In the genomic region with DNA sequence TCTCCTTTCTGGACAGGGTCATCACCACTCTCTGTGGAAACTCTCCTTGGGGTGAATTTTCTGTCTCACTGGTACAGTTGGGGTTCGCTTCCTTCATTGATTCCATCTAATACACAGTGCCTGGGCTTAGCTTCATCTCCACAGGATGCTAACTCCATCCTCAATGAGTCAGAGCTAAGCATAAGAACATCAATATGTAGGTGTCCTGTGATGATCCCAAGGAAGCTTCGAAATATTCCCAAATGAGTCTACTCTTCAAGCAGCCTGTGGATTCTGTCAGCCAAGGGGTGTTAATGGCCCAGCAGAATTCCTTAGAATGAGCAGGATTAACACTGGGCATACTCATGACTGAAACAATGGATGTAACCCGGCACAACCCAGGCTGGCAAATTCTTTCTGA, we compare ENCODE assay signal across 21 mouse cellular contexts.
"Had no signal": no experiment of that assay in that cellular context is flagged by ENCODE, and none has a peak within 500 bp of the region (broad histone marks: within the 10 kb centered on the region; RNA-seq: fewer than 3 reads in every experiment).

No protein-coding gene starts in this region.

- H3K4me1 ChIP-seq: limb, embryonic 12.5 days; midbrain, embryonic 12.5 days; stomach, embryonic 15.5 days had no signal

- H3K9ac ChIP-seq: limb, embryonic 12.5 days; limb, embryonic 15.5 days; liver, embryonic 14.5 days; liver, postnatal 0 days; lung, embryonic 14.5 days; midbrain, embryonic 12.5 days; midbrain, embryonic 15.5 days; neural tube, embryonic 13.5 days; stomach, embryonic 15.5 days had no signal

- H3K9me3 ChIP-seq: limb, embryonic 12.5 days; limb, embryonic 15.5 days; midbrain, embryonic 12.5 days; midbrain, embryonic 15.5 days; neural tube, embryonic 13.5 days; stomach, embryonic 15.5 days had no signal

- H3K27ac ChIP-seq: limb, embryonic 12.5 days; limb, embryonic 15.5 days; liver, embryonic 14.5 days; macrophage; midbrain, embryonic 12.5 days; midbrain, embryonic 15.5 days; neural tube, embryonic 13.5 days; stomach, embryonic 15.5 days had no signal

- H3K36me3 ChIP-seq: limb, embryonic 12.5 days; limb, embryonic 15.5 days; midbrain, embryonic 12.5 days; midbrain, embryonic 15.5 days; neural tube, embryonic 13.5 days; stomach, embryonic 15.5 days had no signal

- H3K4me2 ChIP-seq: limb, embryonic 12.5 days; limb, embryonic 15.5 days; liver, embryonic 11.5 days; lung, embryonic 14.5 days; midbrain, embryonic 12.5 days; midbrain, embryonic 15.5 days; neural tube, embryonic 13.5 days; stomach, embryonic 15.5 days had no signal

- DNase-seq: kidney, adult 9 months; kidney, postnatal 14 days; kidney, postnatal 4 days; layer of hippocampus, postnatal 36 days; left cerebral cortex, postnatal 4 days; liver, postnatal 0 days; lung, embryonic 14.5 days; retina, postnatal 1 day; right cerebral cortex, postnatal 25 days; spleen, adult 18-20 months; thymus, postnatal 25 days had no signal

- ATAC-seq: liver, postnatal 0 days; lung, postnatal 0 days; midbrain, embryonic 15.5 days had no signal

- H3K27me3 ChIP-seq: limb, embryonic 12.5 days; limb, embryonic 15.5 days; midbrain, embryonic 12.5 days; midbrain, embryonic 15.5 days; neural tube, embryonic 13.5 days; stomach, embryonic 15.5 days had no signal

- H3K4me3 ChIP-seq: limb, embryonic 12.5 days; limb, embryonic 15.5 days; midbrain, embryonic 12.5 days; midbrain, embryonic 15.5 days; neural tube, embryonic 13.5 days; stomach, embryonic 15.5 days had no signal
